Mouse (Mus musculus) C2C12 (cell line): ENCODE measurements around the gene Nfib. TPM values are rescaled to one million over a fixed set of nuclear protein-coding genes. Genes with fewer than 3 reads are reported as not detected.

Experiments used
- H3K27me3 ChIP-seq: one replicate; pipeline ENCODE4 v1.6.1; 2011; ENCODE audit not compliant: control insufficient read depth, insufficient read depth, insufficient read length
- H3K36me3 ChIP-seq: one replicate; pipeline ENCODE4 v1.6.1; 2011; ENCODE audit not compliant: control insufficient read depth, insufficient read depth
- H3K4me3 ChIP-seq: one replicate; pipeline ENCODE4 v1.5.1; 2011; ENCODE audit warnings: mild to moderate bottlenecking, control low read depth; ENCODE audit not compliant: poor library complexity, insufficient read depth, severe bottlenecking
- H3K79me2 ChIP-seq: one replicate; pipeline ENCODE4 v1.6.1; 2011; ENCODE audit not compliant: control insufficient read depth, insufficient read depth
- H3K79me3 ChIP-seq: one replicate; pipeline ENCODE4 v1.6.1; 2011; ENCODE audit warnings: low read depth, control low read depth
- H3ac ChIP-seq: one replicate; pipeline ENCODE3; 2011; ENCODE audit warnings: low read depth; ENCODE audit not compliant: control insufficient read depth, insufficient read length
- CEBPB ChIP-seq: IDR thresholded peaks from one replicate; pipeline ENCODE4 v1.6.1; 2011; ENCODE audit warnings: low read depth, mild to moderate bottlenecking, control low read depth, moderate library complexity
- CTCF ChIP-seq: IDR thresholded peaks from one replicate; pipeline ENCODE4 v1.5.1; 2011; ENCODE audit not compliant: control insufficient read depth, insufficient read depth, insufficient read length
- FOSL1 ChIP-seq: IDR thresholded peaks from one replicate; pipeline ENCODE4 v1.8.0; 2011; ENCODE audit warnings: mild to moderate bottlenecking, low read length; ENCODE audit not compliant: poor library complexity, insufficient read depth, severe bottlenecking
- MAX ChIP-seq: IDR thresholded peaks from one replicate; pipeline ENCODE4 v1.6.1; 2011; ENCODE audit warnings: mild to moderate bottlenecking, control low read depth
- MYOD1 ChIP-seq: IDR thresholded peaks from one replicate; pipeline ENCODE4 v1.6.1; 2011; ENCODE audit warnings: low read depth; ENCODE audit not compliant: control insufficient read depth, insufficient read length
- MYOG ChIP-seq: IDR thresholded peaks from one replicate; pipeline ENCODE4 v1.6.1; 2011; ENCODE audit not compliant: control insufficient read depth, insufficient read length; ENCODE audit errors: extremely low read depth
- USF1 ChIP-seq: IDR thresholded peaks from one replicate; pipeline ENCODE4 v1.6.1; 2011; ENCODE audit warnings: low read depth, mild to moderate bottlenecking, control low read depth, moderate library complexity
- polyA plus RNA-seq: library from polyadenylated mRNA; unstranded; fragments of >200 nt; fragmentation: generic; extraction: Trizol; gene quantifications from one replicate; pipeline ENCODE4 v1.2.1, GENCODE M21; 2012; ENCODE audit warnings: missing spikeins

The Nfib gene
- polyA plus RNA-seq, 1 experiment: 5.1 TPM

GRCm38 (mm10) chr4:82607266-82607665 lies 98.3 kb downstream of the Nfib start:
- Histone ChIP-seq H3K36me3 (no peaks in the 10 kb centered on the region), H3K79me2 (no peaks in the 10 kb centered on the region), H3ac (no peak overlapping the region), H3K4me3 (no peak overlapping the region), H3K79me3 (no peaks in the 10 kb centered on the region), H3K27me3 (no peaks in the 10 kb centered on the region)
- no peak for TF ChIP-seq MYOG
- TF ChIP-seq CTCF: no peak
- TF ChIP-seq FOSL1: no peak
- TF ChIP-seq MAX: no peak
- no peak for TF ChIP-seq MYOD1
- TF ChIP-seq CEBPB: no peak
- TF ChIP-seq USF1: no peak

GRCm38 (mm10) chr4:82606351-82606750 lies 99.2 kb downstream of the Nfib start:
- Histone ChIP-seq H3K27me3 (no peaks in the 10 kb centered on the region), H3K79me2 (no peaks in the 10 kb centered on the region), H3K36me3 (no peaks in the 10 kb centered on the region), H3ac (no peak overlapping the region), H3K79me3 (no peaks in the 10 kb centered on the region), H3K4me3 (no peak overlapping the region)
- no peak for TF ChIP-seq MYOG
- TF ChIP-seq FOSL1: no peak
- TF ChIP-seq MYOD1: no peak
- no peak for TF ChIP-seq MAX
- TF ChIP-seq USF1: no peak
- TF ChIP-seq CEBPB: no peak
- TF ChIP-seq CTCF: no peak

GRCm38 (mm10) chr4:82605034-82605784 lies 100.3 kb downstream of the Nfib start:
- H3K4me3 ChIP-seq: no peak overlapping the region
- no peaks in the 10 kb centered on the region for H3K79me2 ChIP-seq
- TF ChIP-seq MYOG (no peak), MAX (no peak), CTCF (no peak), CEBPB (no peak), MYOD1 (no peak), USF1 (no peak), FOSL1 (no peak)
- no peaks in the 10 kb centered on the region for H3K79me3 ChIP-seq
- no peaks in the 10 kb centered on the region for H3K27me3 ChIP-seq
- H3K36me3 ChIP-seq: no peaks in the 10 kb centered on the region
- H3ac ChIP-seq: no peak overlapping the region

- Histone ChIP-seq H3K79me2 (no peaks in the 10 kb centered on the region), H3K4me3 (no peak overlapping the region), H3K36me3 (no peaks in the 10 kb centered on the region), H3K27me3 (no peaks in the 10 kb centered on the region), H3K79me3 (no peaks in the 10 kb centered on the region), H3ac (no peak overlapping the region)
- no peak for TF ChIP-seq CEBPB
- no peak for TF ChIP-seq MYOG
- no peak for TF ChIP-seq MAX
- TF ChIP-seq MYOD1: no peak
Measured at GRCm38 (mm10) chr4:82604501-82604900, 101.0 kb downstream of the Nfib start.

- Histone ChIP-seq H3K79me2 (no peaks in the 10 kb centered on the region), H3K79me3 (no peaks in the 10 kb centered on the region)
Measured at GRCm38 (mm10) chr4:82600636-82601035, 104.9 kb downstream of the Nfib start.

More at GRCm38 (mm10) chr4:82600636-82601035, 104.9 kb downstream of the Nfib start:
- TF ChIP-seq CEBPB (no peak), CTCF (no peak), MYOD1 (no peak), USF1 (no peak), MAX (no peak), FOSL1 (no peak), MYOG (no peak)
- H3K36me3 ChIP-seq: no peaks in the 10 kb centered on the region
- H3K4me3 ChIP-seq: no peak overlapping the region
- no peak overlapping the region for H3ac ChIP-seq
- H3K27me3 ChIP-seq: no peaks in the 10 kb centered on the region
